Mouse (Mus musculus) heart, postnatal 4 days (tissue): ENCODE data around the gene Nptxr. TPM values are rescaled to one million over a fixed set of nuclear protein-coding genes. Genes with fewer than 3 reads are reported as not detected.

Source experiments
- DNase-seq: peaks from one replicate; pipeline ENCODE4 v3.0.0; 2021
- total RNA-seq, 2 experiments: library from RNA; stranded (reverse); gene quantifications; 2 replicates each; pipeline ENCODE4 v1.2.3; 2021

The Nptxr gene
- 1 to 10 TPM; 5.8 to 6.0 TPM for total RNA-seq

DNA sequence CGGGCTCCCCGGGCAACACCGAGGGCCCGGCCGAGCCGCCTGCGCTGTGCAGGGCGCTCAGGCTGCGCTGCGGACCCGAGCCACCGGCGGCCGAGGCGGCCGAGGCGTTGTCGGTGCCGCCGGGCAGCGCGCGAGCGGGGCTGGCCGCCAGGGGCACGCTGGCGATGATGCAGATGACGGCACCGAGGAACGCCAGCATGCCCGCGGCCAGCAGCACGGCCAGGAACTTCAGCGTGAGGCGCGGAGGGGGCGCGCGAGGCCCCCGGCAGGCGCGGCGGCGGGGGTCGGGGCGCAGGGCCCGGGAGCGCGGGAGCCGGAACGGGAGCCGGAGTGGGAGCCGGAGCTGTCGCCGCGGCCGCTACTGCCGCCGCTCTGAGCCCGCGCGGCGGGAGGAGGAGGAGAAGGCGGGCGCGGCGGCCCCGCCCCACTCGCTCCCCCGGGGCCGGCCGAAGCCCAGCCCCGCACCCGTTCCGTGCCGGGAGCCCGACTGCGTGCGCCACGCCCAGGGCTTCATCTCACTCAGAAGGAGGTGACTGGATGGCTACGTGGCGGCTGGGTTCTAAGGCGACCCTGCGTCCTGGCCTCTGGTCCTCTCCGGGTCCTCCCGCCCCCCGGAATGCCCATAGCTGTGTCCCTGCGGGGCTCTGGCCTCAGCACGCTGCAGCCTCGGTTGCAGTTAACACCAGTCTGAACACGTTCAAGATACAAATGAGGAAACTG lies at the start of gene Nptxr:
TSS of gene Nptxr (minus strand) at position 415 of the 720 bp plus-strand sequence.
- peak; percentile 61 for DNase-seq

DNA sequence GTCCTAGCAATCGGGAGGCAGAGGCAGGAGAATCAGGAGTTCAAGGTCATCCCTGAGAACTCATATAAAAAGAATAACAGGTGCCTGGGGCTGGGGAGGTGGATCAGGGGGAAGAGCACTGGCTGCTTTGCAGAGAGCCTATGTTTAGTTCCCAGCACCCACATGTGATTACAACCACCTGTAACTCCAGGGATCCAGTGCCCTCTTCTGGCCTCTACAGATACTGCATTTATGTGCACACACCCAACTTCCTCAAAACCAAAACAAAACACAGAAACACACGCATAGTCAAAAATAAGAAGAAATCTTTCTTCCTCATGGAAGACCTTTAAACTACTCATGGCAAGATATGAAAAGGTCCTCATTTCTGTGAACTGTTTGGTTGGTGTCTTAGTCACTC lies 45.6 kb upstream of the Nptxr start:
- no peak for DNase-seq

DNA sequence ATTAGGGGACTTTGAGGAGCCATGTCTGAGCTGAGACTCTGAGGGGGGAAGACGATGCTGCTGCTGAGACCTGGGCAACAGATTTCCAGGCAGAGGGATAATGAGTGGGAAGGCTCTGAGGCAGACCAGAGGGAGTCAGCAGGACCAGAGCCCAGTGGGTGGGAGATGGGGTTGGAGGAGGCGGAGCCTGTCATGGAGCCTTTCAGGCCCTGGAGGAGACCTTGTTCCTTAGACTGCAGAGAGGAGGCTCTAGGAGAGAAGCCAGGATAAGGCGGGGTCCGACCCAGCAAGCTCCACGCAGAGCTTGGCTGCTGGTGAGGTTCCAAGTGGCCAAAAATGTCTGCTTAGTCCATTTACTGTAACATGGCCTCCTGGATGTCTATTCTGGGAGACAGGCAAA lies 42.5 kb upstream of the Nptxr start:
- DNase-seq, result peak; percentile 68

- DNase-seq, result no peak
Measured at GRCm38 (mm10) chr15:79845986-79846385, 41.4 kb upstream of the Nptxr start.

DNA sequence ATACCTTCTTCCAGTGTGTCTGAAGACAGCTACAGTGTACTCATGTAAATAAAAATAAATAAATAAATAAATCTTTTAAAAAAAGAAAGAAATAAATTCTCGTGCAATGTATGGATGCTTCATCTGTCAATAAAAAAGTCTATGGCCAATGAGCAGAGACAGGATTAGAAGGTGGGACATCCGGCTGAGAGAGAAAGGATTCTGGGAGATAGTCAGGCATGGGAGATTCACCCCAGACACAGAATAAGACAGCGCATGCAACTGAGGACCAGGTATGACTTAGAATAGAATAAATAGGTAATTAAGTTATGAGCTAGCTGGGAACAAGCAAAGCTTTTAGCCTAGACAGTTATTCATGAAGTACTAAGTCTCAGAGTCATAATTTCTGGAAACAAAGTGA lies 38.4 kb upstream of the Nptxr start:
- no peak for DNase-seq

GRCm38 (mm10) chr15:79840281-79840680 lies 35.7 kb upstream of the Nptxr start:
- no peak for DNase-seq

GRCm38 (mm10) chr15:79834881-79835260 lies 30.3 kb upstream of the Nptxr start:
- DNase-seq, result no peak

DNA sequence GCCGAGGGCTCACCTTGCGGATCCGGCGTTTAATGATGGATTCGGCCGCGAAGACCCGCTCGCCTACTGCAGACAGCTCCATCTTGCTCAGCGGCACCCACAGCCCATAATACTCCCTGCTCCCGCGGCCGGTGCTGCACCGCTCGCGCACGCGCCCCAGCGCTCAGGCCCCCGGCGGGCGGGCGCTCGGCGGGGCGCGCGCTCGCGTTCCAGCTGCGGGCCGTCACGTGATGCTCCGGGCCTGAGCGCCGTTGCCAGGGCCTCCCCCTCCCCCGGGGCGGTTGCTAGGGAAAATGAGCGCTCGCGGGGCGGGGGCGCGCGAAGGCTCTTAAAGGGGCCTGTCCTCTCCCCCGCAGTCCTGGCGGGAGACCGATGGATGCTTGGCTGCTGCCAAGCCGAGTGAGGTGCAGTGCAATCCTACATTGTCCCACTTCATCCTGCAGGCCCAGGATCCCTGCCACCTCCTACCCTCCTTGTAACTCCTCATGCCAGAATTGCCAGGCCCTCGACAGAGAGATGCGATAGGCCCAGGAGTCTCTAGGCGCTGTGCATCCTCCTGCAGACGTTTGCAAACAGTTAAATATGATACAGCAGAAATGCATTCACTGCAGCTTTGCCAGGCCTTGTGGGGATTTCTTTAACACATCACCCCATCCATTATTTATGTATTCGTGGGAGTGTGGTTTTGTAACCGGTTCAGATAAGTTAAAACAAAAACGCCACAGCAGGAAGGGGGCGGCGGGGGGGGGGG lies 29.7 kb upstream of the Nptxr start, which contains the start of the genes Npcd and Cbx6:
TSS of gene Npcd (minus strand) at position 108 of the 751 bp plus-strand sequence.
TSS of gene Cbx6 (minus strand) at position 559 of the 751 bp plus-strand sequence.
- DNase-seq, result peak; percentile 98

- DNase-seq, result peak; percentile 63
Measured at GRCm38 (mm10) chr15:79833251-79834050, 28.9 kb upstream of the Nptxr start.

DNA sequence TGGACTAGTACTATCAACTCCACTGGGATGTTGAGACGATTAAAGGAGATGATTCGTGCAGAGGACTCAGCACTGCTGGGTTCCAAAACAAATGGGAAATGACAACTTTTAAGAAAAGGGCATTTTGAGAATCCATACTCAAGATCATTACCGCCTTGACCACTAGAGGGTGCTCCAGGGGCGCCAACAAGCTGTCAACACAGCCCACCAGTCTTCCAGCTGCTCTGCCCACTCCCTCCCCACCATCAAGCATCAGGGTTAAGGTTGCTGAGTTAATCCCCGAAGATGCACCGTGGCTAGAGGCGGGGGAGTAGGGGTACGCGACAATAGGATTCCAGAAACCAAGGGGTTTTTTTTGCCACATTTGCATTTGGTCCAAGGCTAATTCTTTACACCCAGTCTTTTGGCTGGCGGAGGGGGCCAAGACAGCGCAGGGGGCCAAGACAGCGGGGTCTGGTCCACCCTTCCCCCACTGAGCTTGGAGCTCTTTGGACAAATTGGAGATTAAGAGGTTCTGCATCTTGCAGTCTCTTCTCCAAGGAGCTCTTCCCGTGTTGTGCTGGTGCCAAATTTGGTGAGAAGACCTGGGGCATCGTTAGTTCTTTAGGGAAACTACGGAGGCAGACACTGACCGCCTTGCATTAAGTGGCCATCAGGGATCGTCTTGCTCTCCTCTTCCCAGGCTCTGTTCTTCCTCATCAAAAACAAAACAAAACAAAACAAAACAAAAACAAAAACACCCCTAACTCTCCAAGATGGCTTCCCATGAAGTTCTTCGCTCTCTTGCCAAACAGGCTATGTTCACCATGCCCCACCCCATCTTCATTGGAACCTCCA lies 27.7 kb upstream of the Nptxr start:
- peak; percentile 88 for DNase-seq

GRCm38 (mm10) chr15:79830388-79830787 lies 25.8 kb upstream of the Nptxr start:
- peak; percentile 84 for DNase-seq

DNA sequence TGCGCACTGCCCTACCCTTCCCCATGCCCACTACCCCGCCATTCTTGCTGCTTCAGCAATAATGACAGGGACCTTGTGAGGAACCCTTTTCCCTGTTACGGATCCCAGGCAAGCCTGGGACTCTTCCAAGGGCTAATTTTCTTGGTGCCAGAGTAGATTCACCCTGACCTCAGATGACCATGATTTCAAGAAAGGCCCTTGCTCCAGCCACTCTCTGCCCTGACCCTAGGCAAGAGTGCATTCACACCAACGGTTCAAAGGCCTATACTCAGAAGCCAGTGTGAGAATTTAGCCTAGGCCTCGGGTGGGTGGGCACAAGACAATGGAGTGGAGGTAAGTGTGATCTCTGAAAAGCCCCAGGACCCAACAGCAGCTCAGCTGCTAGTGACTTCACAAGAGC lies 24.9 kb upstream of the Nptxr start:
- no peak for DNase-seq

DNA sequence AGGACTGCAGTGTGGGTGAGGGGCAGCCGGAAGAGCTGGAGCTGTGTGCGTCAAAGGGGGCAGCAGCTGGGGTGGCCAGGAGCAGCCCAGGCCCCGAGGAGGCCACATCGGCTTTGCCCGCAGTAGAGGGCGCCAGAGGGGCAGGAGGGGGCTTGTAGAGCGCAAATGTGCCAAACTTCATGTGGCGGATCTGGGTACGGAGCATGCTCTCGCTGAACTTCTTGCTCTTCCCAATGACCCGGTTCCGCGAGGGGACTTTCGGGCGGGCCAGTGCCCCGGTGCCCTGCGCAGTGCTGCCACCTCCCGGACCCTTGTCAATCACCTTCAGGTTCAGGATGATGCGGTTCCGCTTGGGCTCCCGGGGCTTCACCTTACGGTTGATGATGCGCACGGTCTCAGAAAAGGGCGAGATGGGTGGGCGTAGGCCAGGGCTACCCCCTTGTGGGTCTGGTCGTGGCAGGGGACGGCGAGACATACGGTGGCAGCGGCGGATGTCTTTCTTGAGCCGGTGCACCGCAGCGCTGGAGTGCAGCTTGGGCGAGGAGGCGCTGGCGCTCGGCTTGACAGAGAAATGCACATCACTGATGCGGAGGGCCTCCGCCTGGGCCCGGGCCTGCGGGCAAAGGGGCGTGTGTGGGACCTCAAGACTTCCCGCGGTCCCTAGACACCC lies 23.9 kb upstream of the Nptxr start:
- DNase-seq, result peak; percentile 72

DNA sequence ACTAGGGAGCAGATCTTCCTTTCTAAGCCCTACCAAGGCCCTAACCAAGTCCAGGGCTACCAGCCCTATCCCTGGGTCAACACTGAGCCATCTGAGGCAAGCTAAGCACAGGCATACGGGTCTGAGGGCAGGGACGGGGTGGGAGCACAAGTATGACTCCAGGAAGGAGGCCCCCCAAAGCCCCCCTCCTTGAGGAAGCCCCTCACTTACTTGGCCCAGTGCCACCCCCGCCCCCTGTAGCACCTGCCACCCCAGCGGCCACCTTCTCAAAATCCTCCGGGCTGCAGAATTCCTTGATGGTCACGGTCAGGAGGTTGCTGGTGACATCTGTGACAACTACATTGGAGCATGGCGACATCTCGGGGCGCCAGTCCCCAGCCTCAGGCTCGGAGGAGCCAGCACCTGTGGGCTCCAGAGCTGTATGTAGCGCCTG lies 23.2 kb upstream of the Nptxr start:
- DNase-seq, result no peak

GRCm38 (mm10) chr15:79827061-79827777 lies 22.7 kb upstream of the Nptxr start:
- no peak for DNase-seq

GRCm38 (mm10) chr15:79826221-79826935 lies 21.8 kb upstream of the Nptxr start:
- DNase-seq, result no peak

DNA sequence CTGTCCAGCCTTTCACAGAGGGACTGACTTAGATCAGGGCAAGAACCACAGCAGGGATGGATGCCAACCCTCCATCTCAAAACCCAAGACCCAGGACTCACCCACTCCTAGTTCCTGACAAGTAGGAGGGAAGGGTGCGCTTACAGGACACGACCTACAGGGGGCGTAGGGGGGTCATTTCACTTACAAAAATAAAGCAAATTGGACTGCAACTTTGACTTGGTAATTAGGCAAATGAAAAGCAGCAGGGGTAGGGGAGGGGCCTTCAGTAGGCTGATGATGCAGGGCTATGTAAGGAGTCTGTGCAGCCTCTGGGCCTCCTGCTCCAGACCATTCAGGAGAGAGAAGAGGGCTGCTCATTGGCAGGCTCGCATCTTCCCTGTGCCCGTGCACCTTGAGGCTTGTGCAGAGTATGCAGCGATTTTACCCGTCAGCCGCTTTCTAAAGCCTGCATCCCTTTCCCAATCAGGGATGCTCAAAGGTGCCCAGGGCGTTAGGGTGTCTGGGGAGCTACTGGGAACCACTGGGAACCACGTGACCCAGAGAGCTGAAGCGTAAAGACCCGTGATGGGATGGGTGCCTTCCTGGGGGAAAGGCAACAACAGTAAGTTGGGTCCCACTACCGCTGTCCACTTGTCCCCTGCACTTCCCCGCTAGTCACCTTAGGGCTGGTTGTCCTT lies 20.7 kb upstream of the Nptxr start:
- peak; percentile 27 for DNase-seq

- peak; percentile 80 for DNase-seq
Measured at GRCm38 (mm10) chr15:79823588-79824280, 19.2 kb upstream of the Nptxr start.
